Mouse (Mus musculus): ENCODE measurements at regions not wholly inside any gene's neighbourhood (a gene's known extent, or its start where the extent isn't known, plus 50 kb on each side); places are given as distances from the start of the nearest gene placed in this dataset.

DNA sequence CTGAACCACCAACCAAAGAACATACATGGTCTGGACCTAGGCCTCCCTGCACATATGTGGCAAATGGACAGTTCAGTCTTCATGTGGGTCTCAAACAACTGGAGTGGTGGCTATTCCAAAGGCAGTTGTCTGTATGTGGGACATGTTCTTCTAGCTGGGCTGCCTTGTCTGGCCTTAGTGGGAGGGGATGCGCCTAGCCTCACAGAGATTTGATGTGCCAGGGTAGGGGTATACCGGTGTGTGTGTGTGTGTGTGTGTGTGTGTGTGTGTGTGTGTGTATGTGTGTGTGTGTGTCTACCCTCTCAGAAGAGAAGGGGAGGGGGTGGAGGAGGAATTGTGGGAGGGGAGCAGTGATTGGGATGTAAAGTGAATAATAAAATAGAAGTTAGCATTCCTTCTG lies 344.0 kb downstream of the Dhx35 start:
- no peak for DNase-seq (ENCODE audit: low spot score in 2 of 2)

DNA sequence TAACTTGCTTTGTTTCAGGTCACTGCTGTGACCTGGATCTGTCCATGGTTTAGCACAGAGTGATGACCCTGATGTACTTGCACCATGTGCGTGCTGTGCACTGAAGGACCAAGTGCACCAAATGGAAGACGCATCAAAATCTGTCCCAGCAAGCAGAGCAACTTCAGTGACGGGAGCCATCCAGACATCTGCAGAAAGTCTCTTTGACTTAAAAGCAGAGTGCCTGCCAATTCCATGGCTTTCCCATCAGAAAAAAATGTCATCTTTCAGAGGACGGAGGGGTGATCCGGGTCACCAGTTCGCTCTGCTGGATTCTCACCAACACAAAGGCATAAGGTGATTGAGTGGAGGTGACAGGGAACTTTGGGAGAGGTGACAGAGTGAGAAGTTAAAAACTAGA lies 351.4 kb downstream of the Dhx35 start:
- DNase-seq (ENCODE audit: low spot score in 2 of 2), result no peak

DNA sequence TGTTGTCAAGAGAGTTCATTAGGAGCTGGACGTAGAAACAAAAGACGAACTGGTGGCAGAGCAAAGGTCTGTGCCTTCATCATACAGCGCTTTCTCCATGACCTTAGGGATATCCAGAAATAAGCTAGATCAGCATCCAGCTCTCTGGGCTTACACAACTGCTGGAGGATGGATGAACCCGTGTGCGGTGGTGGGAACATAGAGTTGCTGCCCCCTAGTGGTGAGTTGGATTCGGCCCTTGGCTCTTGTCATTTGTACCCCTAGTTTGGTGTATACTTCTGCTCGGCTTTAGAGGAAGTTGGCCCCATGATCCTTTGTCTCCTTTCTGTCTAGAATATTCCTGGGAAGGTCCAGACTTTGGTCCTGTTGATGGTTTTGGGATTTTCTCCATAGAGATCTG lies 369.4 kb downstream of the Dhx35 start:
- no peak for DNase-seq (ENCODE audit: low spot score in 2 of 2)

DNA sequence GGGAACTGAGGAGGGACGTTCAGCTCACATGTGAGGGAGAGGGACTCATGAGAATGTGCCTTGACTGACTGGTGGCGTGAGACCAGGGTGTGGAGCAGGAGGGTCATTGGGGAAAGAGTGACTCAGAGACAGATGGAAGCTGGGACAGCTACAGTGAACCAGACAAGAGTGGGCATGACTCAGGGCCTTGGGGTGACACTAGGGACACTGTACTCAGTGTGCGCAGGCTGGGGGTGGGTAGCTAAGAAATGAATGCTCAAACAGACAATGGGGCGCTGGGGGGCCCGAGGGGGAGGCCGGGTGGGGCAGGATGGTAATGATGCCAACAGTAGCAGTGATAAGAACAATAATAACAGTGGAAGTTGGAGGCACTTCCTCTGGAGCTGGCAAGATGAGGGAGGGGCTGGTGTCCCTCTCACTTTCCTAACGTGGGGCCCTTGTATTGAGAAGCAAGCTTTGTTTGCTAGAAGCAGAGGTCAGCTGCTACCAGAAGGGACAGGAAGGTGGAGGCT lies 374.0 kb downstream of the Dhx35 start:
- no peak for DNase-seq (ENCODE audit: low spot score in 2 of 2)

DNA sequence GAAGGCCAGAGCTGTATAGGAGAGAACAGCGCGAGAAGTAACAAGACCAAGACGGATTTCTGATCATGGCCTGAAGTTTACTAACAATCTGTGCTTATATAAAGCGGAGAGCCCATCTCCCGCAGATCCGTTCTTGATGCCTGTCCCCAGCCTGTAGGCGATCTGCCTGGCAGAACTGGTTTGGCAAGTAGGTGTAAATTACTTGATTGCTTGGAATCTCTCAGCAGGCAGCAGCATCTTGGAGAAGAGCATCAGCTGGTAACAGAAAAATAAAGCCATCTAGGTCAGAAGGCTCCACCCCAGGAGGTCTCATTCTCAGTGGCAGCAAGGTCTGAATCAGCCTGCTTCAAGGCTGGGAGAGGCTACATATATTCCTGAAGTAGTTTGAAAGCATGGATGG lies 401.5 kb downstream of the Dhx35 start:
- DNase-seq (ENCODE audit: low spot score in 2 of 2), result no peak

DNA sequence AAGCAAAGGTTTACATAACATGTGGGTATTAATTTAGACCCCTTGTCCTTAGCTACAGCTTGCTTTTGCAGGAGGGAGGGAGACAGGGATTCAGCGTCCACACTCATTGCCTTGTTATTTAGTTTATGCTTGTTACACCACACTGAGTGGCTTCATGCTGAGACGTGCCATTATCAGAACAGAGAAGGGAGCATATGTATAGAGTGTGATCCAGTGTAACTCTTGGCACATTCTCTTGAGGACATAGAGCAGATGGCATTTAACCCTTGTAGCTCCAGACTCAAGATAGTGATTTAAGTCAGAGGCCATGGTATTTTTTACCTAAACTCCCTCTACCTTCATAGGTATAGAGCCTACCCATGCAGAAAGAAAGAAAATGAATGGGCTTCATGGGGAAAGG lies 437.7 kb downstream of the Dhx35 start:
- DNase-seq (ENCODE audit: low spot score in 2 of 2), result no peak

DNA sequence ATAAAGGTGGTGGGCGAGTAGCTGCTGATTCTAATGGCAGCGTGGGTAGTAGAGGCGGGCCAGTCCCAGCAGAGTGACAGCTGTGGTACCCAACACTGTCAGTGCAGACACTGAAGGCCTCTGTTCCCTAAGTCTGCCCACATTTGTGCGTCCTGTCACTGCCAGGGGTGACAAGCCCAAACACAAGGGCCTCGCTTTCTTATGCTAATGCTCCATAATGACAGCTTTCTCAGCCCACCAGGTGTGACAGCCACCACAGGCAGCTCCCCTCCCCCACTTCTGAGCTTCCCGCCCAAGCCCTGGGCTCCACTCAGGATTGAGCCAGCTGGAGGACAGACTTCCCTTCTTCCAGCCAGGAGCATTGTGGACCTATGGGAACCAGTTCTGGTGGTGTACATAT lies 440.4 kb downstream of the Dhx35 start:
- DNase-seq (ENCODE audit: low spot score in 2 of 2), result no peak

DNA sequence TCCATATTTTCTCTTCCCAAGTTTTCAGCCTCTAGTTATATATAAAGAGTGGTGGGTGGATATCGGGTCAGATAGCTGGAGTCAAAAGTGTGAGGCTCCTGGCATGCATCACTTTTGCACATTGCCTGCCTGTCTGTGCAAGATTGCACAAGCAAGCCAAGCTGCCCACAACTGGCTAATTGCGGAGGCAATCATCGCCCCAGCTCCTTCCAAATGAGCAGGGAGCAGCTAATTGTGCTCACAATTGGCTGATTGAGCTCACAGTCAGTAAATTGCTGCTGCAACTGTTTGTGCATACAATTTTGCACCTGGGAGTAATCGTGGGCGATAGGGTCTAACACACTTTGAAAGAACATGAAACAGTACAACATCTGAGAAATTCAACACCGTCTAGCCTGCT lies 455.5 kb downstream of the Dhx35 start:
- no peak for DNase-seq (ENCODE audit: low spot score in 2 of 2)

DNA sequence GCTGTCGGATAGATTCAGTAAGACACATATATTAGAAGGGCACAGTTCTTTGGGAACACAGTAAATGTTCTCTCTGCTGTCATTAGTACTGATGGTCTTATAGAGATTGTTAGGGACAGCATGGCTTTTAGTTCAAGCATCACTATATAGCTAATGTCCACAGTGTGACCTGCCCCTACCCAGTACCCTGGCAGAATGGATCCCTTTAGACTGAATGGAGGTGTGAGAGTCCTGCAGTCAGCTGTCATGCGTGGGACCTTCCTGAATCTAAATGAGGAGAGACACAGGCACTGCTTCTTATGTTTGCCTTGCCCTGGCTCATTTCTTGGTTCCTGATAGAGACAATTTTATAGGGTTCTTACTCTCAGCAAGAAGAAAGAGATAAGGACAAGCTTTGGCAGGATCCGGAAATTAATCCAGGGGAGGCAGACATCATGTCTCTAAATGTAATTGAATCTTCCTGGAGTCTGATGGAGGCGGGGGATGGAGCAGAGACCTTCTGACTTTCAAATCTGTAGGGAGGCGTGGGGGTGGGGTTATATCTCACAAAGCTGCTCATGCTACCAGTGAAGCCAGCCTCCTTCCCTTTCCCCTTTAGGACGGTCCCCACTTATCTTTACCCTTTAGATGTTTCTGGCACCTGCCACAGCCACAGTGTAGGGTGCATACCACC lies 456.5 kb downstream of the Dhx35 start:
- DNase-seq (ENCODE audit: low spot score in 2 of 2), result no peak

DNA sequence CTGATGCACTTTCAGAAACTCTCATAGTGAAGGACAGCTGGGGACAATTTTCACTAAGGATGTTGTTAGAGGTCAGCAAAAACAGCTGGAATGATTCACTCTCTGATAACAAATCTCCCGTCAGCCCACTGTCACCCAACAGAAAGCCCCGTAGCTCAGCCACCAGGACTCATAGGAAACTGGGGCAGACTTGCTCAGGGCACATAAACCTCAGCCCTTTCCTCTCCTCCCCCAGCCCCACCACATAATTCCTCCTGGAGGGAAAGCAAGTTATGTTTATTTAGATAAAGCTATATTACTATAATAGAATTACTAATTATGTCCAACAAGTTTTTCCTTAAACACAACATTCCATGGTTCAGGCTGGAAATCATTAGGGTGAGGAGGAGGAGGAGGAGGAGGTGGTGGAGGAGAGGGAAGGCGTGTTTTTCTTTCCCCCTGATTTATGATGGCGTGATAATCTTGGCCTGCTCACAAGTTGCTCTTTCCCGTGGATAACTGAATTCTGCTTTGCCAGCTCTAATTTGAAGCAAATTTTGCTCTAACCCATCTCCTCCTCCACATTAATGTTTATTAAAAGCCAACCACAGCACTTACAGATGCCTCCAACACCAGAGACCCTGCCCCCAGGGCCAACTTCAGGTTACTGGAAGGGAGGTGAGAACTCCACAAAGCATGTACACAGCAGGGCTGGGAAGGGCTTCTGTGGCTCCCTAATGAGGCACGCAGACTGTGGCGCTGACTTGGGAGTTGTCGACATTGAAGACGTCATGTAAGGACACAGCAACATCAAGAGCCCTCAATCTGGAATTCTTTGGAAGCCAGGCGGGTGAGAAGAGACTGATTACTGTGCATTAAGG lies 475.8 kb downstream of the Dhx35 start:
- no peak for DNase-seq (ENCODE audit: low spot score in 2 of 2)

DNA sequence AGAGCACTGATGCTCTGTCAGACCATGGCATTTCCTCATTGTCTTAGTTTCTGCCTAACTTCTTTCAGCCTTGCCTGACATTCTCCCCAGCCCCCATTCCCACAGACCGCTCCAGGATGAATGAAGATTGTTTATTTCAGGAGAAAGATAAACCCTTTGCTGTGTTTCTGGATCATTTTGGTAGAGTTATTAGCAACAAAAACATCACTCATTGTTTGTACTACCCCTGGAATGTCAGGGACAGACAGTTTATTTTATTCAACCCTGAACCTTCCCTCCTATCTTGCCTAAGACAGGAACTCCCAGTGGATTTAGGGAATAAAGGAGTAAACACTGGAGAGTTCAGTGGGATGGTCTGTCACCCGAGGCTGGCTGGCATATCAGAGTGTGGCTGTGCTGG lies 484.3 kb downstream of the Dhx35 start:
- no peak for DNase-seq (ENCODE audit: low spot score in 2 of 2)

DNA sequence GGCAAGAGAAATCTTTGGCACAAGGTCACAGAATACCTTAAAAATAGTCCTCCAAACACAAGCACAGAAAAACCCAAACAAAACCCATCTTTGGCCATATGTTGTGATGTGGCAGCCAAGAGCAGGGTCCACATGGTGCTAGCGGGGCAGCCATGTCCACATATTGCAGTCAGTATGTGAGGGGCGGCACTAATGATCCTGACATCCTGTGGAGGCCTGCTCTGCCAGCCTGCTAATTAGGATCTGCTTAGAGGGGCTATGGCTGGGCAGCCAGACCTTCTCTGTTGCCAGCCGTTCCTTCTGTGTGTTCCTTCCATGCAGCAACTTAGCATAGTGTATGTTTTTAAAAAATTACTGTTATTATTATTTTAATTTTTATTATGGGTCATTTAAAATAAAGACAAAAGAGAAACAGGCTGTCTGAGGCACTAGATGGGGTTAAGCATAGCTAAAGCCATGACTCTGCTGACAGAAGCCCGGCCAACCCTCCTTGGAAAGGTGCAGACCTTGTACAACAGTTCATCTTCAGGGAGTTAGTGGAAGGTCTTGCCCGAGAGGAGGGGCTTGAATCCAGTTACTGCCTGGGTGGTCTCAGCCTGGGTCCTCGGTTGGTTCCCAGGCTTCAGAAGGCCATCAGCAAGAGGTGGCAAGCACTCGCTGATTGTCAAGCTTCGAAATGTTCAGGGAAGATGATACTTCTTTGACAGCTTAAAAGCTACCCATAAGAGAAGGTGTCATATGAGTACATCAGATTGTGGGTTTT lies 487.1 kb downstream of the Dhx35 start:
- DNase-seq (ENCODE audit: low spot score in 2 of 2), result no peak

DNA sequence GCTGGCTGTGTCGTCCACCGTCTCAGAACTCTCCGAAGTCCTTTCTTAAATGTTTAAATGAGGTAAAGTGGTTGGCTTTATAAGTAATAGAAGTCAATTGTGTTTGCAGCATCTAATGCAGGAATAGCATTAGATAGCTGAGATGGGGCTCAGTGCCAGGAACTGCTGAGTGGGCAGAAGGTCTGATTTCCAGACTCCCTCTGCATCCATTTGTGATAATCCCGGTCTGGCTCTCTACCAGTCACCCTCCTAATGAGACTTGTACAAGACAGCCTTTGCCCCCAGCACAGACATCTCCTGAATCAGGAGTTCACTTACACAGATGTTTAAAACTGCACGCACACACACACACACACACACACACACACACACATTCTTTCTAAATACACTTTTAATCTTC lies 489.5 kb downstream of the Dhx35 start:
- DNase-seq (ENCODE audit: low spot score in 2 of 2), result no peak

DNA sequence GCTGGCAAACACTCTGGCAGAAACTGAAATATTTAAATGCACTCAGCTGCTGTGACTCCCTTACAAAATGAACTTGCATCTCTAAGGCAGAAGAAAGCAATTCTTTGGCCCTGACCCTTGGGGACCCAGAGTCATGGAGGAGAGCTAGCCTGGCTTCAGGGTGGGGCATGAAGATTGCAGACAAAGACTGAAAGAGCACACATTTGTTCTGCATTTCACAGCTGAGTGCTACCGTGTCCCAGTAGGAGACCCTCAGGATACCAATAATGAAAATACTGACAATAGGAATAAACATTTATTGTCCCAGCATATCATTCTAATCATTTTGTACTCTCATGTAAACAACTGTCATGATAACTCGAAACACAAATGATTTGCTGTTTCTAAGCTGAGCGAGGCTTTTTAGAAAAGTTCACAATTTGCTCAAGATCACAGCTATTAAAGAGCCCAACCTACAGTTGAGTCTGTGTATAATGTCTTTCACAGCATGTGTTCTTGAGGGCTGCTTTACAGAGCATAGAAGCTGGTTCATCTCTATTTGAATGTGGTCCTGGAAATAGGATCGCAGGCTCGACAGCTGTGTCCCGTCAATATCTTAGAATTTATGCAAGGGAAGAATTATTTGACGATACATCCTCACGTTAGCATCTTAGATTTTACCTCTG lies 490.1 kb downstream of the Dhx35 start:
- no peak for DNase-seq (ENCODE audit: low spot score in 2 of 2)

DNA sequence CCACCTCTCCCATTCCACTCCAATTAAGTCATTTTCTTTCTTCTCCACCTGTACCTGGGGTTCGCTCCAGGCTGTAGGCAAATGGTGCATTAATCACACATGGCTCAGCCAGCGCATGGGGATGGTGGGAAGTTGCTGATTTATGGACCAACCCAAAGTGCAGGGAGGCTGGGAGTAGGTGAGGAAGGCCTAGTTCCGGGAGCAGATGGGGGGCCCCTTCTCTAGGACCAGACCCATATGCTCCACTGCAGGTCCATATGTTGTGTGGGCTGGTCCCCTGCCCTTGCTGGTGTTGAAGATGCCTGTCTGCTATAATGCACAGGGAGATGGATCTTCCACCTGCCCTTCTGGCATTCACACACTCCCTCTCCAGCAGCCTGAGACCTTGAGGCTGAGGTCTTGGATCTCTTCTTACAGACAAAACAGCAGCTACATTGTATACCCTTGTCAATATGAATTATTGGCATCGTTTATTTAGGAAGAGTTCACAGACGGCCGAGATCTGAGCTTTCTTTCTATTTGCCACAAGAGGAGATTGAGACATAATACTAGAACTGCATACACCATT lies 493.5 kb downstream of the Dhx35 start:
- DNase-seq (ENCODE audit: low spot score in 2 of 2), result no peak

DNA sequence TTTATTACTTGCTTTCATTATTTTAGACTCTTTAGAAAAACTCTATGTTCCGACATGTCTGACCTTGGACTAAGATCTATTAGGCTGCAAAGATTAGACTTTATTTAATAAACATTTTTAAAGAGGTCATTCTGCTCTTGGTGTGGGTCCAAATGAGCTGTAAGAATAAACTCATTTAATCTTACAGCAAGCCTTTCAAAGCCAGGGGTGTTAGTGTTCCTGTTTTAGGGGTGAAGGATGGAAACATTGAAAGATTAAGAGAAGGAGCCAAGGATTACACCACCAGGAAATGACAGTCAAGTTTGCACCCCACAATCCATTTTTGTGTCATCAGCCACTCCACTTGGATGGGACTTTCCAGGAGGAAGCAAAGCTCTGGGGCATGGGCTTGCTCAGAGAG lies 495.5 kb downstream of the Dhx35 start:
- DNase-seq (ENCODE audit: low spot score in 2 of 2), result no peak

DNA sequence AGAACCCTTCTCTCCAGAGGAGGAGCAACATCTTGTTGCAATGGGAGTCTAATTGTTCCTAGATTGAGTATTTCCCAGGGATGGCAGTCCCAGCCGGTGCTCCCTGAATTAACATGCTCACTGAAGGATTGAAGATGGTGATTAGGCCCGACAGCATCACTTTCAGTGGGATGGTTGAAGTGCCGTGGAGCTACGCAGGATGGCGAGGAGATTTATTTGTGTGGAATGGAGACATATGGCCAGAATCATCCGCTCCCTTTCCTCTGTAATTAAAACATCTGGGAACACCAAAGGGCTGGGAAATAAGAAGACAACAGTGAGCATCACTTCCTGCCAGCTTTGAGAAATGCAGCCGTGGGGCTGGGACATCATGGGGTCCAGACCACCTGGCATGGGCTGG lies 512.4 kb downstream of the Dhx35 start:
- no peak for DNase-seq (ENCODE audit: low spot score in 2 of 2)

DNA sequence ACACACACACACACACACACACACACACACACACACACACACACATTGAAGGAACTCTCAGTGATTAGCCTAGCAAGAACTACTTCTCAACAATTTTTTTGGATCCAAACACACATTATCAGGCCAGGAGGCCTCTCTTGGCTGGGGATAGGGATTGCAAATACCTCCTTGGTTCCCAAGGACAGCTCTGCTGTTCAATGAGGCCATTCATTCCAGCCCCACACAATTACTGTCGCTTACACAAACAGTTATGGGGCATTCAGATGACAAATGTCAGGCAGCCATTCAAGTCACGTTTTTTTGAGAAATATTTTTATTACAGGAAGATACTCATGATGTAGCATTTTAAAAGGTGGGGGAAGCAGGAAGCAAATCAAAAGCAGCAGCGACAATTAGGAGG lies 540.1 kb downstream of the Dhx35 start:
- DNase-seq (ENCODE audit: low spot score in 2 of 2), result no peak

DNA sequence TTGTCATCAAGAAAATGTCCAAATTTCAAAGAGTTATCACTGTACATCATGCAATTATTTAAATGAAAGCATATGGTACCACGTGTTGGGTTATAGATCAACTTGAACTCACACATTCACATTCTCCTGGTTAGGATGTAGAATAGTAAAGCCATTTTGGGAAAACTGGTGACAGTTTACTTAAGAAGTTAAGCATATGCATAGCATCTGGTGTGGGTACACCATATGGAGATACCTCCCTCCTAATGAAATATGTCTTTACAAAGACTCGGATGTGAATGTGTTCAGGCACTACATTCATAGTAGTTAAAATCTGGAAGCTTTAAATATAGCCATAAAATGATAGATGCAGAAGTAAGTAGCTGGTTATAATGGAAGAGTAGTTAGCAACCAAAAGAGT lies 542.0 kb downstream of the Dhx35 start:
- DNase-seq (ENCODE audit: low spot score in 2 of 2), result no peak

DNA sequence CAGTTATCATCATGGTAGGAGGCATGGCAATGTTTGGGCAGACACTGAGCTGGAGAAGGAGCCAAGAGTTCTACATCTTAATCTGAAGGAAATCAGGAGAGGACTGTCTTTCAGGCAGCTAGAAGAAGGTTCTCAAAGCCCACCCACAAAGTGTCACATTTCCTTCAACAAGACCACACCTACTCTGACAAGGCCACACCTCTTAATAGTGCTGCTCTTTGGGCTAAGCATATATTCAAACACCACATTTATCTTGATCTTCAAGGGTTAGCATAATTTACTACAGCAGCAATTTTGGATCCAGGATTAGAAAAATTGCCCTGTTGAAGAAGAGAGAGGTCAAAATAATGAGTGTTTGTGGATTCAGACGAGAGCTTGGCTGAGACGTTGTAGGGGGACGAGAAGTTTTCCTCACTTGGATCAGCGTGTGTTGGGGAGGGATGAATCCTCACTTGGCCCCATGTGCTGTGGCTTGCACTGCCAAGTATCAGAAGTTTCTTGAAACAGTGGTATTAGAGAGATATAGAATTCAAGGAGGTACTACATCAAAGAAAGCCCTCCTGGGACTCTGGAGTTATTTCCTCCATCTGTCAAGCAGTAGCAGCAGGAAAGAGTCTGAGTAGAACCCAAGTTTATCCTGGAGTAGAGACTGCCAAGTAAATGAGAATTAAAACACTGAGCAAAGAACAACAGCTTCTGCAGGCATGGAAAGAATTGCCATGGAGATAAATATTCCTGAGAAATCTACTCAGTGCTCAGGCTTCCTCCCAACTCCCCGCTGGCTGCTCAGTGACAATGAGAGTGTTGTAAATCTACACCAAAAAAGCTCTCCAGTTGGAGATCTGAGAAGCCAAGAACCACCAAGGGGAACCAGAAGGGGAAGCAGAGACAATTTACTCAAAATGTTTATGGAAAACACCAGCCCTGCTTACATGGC lies 549.3 kb downstream of the Dhx35 start:
- DNase-seq (ENCODE audit: low spot score in 2 of 2), result no peak

DNA sequence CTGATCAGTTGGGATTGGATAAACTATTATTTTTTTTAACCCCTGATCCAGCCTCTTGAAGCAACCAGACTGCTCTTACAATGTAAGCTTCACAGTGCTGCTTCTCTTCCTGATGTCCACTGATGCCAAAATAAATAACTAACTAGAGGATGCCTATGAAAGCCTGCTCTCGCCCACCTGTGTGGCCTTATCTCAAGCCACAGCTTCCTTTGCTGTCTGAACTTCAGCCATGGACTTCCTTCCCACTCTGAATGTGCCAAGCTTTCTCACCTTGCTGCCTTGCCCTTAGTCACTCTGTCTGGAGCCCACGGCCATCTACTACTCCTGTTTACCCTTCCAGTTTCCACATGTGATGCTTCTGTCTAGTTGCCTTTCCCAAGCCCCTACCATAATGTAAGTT lies 559.6 kb downstream of the Dhx35 start:
- DNase-seq (ENCODE audit: low spot score in 2 of 2), result no peak
